Mouse (Mus musculus) bone marrow macrophage, adult 2 months (primary cell): ENCODE data around the gene Stat2.

Experiments used
- CTCF ChIP-seq: IDR thresholded peaks from 2 replicates; pipeline ENCODE4 v1.5.1; 2012; ENCODE audit warnings: low read depth, mild to moderate bottlenecking, low read length, moderate library complexity
- POLR2A ChIP-seq: IDR thresholded peaks from 2 replicates; pipeline ENCODE4 v1.6.1; 2012; ENCODE audit warnings: mild to moderate bottlenecking, low read depth, low read length, borderline replicate concordance

DNA sequence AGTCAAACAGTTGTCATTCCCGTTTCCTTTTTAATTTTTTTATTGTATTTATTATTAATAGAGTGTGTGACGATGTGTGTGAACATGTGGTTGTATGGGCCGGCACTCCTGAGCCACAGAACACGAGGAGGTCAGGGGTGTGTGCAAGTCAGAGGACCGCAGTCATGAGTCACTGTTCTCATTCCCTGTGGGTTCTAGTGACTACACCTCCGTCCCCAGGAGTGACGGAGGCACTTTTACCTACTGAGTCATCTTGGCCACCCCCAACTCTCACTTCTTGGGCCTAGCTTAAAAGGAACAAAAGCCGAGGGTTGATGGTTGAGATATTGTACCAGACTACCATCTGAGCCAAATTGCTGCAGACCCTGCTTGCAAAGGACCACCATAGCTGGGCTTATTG lies 14.0 kb upstream of the Stat2 start:
- TF ChIP-seq CTCF: no peak
- no peak for TF ChIP-seq POLR2A
